Mouse (Mus musculus) layer of hippocampus, adult 18-20 months (tissue): Measurements from ENCODE around the gene Ostn. TPM values are rescaled to one million over a fixed set of nuclear protein-coding genes. Genes with fewer than 3 reads are reported as not detected.
"Not testable (repeated sequence)": the region's sequence is repeated elsewhere in the genome, so short reads cannot be mapped to it uniquely, and the experiment has no call there.

Experiments
- DNase-seq, 2 experiments: peaks; one replicate each; pipeline ENCODE4 v3.0.0; 2022; ENCODE audit warnings: low spot score in 2 of 2
- long read RNA-seq: library from polyadenylated mRNA; stranded (forward); transcript quantifications from one replicate; pipeline ENCODE4 v2.0.0, GENCODE M21; 2021
- total RNA-seq, 2 experiments: library from RNA; stranded (reverse); gene quantifications; 2 replicates each; pipeline ENCODE4 v1.2.3; 2021

Ostn gene
- total RNA-seq = not detected
- long read RNA-seq = 0 reads

DNA sequence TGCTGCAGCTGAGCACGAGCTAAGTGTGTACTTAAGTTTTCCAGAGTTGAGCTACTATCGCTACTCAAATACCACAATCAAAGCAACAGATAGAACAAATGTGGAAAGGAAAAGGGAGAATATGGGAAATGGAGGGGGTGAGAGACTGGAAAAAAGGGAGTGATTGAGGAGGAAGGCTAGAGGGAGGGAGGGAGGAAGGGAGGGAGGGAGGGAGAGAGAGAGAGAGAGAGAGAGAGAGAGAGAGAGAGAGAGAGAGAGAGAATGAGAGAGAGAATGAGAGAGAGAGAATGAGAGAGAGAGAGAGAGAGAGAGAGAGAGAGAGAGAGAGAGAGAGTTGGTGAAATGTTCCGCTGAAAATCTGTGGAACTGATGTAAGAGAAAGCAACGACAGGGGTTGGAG is at the start of gene Ostn:
Gene Ostn (plus strand): TSS at position 301 of the 400 bp plus-strand sequence.
- DNase-seq = not testable (repeated sequence)

DNA sequence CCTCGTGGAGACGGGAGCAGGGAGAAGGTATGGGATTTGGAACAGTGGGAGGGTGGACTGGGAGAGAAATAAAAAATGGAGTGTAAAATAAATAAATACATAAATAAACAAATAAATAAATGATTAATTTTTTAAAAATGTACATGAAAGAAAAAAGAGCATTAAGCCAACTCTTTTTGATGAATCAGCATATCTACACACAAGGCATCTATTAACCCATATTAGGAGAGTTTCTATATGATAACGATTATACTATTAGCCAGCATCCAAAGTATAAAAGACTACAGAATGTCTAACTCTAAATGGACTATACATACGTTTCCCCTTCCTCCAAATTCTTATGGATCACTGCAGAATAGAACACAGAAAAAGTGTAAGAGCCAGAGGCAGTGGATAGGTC is 38.5 kb upstream of the Ostn start:
- DNase-seq = no peak

DNA sequence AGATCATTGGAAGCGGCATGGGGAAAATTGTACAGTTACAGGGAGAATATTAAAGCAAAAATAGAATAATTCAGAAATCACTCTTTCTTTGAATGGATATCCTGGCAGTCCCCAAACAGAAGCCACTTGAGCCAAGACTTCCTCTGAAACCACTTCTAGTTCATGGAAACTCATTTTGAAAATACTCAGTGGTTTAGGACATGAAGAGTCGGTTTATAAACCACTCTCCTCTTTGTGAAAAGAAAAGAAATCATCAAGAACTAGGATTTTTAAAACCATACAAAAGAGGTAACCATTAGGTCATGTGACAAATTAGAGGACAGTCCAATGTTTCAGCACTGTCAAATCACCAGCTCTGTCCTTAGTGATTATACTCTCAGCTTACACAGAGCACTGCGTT is 19.9 kb upstream of the Ostn start:
- no peak for DNase-seq

DNA sequence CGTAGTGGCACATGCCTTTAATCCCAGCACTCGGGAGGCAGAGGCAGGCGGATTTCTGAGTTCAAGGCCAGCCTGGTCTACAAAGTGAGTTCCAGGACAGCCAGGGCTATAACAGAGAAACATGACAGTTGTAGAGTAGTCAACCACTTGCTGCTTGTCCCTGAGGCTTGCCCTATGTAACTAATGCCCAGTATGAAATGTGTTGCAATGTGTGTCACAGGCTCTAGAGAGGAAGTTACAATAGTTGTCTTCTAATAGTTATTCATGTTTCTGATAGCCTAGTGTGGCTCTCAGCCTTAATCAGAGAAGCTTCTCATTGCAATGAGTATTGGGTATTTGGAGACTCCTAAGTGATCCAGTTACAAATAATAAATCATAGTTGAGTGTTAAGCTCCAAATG is 10.8 kb upstream of the Ostn start:
- DNase-seq = no peak

DNA sequence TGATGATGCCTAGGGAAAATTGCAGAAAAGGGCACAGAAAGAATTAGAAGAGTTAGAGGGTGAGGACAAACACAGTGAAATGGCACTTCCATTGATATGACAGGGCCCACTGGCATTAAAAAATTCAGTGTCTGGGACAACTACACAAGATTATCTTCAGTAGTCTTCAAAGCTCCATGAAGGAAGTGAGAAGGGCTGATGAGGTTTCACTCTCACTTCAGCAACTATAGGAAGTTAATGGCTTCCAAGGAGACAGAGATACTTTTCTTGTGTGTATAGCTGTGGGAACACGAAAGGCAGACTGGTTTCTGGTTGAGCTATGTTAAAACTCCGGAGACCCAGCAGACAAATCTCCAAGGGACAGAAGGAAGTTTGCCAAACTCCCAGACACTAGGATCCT is 10.4 kb upstream of the Ostn start:
- DNase-seq = no peak

DNA sequence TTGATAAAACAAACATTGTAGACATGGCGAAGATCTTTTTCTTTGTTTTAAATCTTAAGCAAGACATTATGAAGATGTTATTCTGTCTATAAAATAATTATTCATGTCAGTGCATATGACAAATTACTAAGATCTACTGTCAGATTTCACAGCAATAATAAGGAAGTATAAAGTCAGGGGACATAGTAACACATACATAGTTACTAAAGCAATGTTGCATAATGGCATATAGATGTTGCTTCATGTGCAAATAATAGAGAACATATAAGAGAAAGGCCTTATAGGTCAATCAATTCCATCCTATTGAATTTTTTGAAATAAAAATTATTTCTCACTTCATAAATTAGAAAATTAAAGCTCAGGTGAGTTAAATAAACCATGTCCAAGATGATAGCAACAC is 11.8 kb downstream of the Ostn start:
- no peak for DNase-seq

DNA sequence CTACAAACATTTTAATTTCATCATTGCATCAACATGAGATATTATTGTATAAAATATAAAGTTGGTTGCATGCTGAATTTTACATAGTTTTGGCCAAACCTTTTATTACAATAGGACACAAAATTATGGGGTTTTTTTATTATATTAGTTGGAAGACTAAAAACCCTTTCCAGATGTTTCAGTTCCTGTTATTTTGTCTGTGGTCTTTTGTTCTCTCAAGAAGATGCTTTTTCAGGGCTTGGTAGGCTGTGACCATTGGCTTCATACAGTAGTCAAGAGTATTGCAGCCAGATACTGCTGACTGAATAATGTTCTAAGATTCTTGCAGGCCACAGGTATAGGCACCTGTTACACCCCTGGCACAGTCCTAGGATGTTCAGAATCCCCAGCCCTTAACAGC is 14.8 kb downstream of the Ostn start:
- DNase-seq = no peak

DNA sequence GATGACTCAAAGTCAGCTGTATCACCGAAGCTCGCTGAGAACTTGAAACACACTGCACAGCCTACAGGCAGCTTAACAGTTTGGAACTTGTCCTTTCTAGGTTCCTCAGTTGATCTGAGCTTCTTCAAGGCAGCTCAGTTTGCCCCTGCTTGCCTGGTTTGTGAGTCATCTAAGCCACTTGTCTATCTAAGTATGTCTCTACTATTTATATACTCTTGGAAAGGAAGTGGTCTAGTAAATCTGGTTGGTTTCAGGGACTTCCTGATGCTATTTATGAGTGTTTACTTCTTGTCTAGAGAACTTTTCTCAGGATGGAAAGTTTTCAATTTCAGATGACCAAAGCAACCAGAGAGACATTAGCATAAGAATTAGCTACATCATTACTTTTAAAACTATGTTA is 19.2 kb downstream of the Ostn start:
- no peak for DNase-seq

DNA sequence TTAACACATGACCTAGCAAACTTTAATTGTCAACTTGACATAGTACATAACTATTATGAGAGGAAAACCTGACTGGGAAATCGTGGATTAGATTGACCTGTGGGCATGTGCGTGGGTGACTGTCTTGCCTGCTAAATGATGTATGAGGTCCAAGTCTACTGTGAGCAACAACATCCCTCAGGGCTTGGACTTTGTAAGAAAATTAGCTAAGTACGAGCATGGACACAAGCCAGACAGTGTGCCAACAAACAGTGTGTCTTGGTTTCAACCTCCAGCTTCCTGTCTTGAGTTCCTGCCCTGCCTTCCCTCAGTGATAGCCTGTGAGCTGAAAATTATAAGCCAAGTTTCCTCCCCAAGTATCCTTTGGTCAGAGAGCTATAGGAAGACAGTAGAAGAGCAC is 40.2 kb downstream of the Ostn start:
- DNase-seq = no peak

DNA sequence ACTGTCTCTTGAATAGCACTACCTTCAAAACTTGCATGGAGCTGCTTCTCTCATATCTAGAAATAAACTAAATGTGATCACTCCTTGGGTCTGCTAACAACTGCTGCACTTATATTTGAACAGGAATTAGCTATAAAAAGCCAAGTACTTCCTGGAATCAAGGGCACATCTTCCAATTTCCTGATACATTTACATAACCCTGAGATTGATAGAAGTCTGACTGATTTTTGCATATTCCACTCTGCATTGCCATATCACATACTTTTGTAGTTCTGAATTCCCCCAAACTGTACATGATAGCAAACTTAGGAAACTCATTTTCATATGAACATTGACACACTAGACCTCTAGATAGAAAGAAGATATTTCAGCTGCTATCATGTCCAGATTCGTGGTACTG is 41.1 kb downstream of the Ostn start:
- DNase-seq = no peak

DNA sequence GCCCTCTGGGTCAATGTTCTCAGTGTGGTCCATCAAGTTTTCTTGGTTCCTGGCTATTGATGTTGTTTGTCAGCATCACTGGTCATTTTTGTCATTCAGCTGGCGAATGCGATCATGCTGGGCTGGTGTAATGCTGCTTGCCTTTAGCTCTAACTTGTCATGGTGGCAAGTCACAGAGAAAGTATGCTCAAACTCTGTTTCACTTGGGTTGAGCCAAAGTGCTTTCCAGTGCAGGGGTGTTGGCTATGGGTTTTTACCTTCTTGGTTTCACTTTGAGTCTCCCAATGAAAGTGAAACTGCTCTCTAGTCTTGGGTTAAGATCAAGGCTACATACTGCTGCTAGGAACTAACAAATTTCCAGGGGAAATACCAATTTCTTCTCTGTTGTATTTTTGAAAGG is 41.9 kb downstream of the Ostn start:
- no peak for DNase-seq

DNA sequence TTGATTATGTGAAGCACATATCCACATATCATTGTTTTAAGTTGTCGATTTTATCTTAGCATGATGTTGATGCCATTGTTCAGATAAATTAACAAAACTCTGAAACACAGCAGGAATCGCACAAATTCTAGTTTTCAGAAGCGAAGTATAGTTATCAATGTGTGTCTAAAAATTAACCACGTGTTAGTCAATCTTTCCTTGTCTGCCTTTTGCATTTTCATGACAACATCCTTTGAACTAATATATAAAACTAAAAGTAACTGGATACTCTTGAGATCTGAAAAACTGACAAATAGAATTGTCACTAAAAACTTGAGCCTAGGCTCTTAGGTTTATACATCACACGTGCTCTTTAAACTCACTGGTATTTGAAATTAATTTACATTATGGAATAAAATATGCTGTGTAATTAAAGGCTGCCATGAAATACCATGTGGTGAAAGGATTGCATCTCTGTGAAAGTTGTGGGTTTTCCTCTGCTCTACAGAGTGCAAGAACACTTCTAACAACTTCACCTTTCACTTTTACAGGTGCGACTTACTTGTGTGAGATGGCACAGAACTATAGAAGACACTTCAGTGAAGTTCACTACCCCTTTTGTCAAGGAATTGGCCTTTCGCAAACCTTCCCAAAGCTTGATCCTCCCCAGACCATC is 42.7 kb downstream of the Ostn start:
- no peak for DNase-seq

DNA sequence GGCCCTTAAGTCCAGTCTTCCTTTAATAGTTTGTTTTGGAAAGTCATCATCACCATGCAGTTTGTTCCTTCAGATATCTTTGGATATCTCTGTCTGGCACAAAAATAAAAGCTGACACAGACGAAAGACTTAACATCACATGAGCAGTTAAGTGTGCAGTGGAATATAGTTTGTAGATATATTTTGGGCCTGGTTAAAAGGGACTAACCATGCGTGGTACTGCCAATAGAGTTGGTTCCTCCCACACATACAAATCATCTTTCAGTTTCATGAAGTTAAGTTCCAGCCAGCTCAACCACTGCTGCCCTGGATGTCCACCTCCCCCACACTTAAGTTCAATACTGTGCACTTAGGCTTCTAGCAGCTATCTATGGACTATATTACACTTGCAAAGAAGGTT is 47.2 kb downstream of the Ostn start:
- no peak for DNase-seq

DNA sequence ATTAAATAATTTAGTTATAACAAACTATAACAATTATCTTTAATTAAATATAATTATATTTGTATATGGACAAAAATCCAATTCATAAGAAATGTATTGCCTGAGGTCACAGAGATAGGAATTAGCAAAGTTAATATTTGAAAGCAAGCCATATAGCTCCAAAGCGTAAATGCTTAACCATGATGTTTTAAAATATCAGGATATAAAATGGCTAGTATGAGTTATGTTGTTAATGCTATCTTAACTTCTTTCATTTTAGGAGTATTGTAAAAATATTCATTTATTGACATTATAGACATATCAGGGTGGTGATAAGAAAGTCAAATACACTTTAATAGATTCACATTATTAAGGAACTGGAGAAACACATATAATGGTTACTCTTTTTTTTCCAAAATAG is 52.8 kb downstream of the Ostn start:
- no peak for DNase-seq

DNA sequence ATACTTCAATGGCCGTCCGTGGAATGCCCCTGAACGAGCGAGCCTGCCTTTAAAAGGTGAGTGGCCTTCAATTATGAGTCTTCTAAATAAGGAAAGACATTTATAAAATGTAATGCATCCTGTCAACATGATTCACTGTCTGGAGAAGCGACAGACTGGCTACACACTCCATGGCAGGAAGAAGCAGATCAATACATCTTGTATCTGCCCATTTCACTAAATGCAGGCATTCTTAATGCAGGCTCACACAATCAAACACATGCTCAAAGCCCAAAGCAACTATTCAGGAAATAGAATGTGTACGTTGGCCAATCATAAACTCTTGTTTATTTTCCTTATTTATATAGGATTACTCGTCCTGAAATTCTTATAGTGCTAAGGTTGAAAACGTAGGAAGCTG is 62.9 kb downstream of the Ostn start, which contains the start of gene Uts2b:
Gene Uts2b (minus strand): TSS at position 49 of the 400 bp plus-strand sequence.
- no peak for DNase-seq

DNA sequence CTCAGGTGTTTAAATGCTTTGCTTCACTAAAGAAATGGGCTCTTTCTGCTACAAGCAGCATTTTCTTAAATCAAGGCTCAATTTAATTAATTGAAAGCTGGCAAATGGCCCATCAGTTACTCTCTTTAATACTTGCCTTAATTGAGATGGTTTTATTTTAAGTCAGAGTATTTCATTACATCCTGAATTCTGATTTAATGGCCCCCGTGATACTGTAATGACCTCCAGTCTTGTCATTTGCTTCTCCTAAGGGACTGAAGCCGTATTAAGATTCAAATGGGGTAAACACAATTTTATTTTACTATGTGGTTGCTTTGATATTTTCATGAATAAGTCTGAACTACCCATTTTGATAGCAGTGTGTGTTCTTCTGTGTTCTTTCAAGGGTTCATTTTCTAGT is 63.4 kb downstream of the Ostn start:
- no peak for DNase-seq

DNA sequence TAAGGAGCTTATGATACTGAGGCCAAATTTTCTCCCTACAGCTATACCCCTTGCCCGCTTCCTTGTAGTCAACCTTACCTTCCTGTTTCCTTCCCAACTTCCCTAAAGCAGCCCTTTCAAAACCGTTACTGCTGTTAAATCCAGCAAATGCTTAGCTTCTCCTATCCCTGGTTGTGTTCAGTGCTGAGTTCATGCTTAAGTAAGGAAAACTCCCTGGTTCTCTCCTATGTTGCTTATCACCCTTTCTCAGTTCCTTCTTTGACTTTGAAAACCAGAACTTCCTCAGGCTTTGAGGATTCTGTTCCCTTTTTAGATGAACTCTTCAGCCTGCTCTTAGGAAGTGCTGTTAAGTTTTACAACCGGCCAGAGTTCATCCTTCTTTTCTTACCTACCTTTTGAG is 66.8 kb downstream of the Ostn start:
- DNase-seq = no peak

DNA sequence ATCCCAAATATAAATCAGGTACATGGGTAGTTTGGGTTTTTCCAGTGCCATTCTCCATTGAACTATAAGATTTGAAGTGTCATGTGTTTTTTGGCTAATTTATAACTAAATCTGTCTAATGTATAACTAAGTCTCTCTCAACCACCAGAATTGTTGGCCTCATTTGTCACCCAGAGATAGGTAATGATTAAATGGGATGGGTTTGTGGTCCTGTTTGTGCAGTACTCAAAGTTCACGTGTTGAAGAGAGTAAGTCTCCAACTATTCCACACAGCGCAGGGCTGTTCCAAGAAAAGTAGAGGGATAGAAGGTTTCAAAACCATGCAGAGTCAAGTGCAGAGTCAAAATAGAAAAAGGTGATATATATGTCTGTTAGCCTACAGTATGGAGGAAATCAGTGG is 68.0 kb downstream of the Ostn start:
- no peak for DNase-seq

DNA sequence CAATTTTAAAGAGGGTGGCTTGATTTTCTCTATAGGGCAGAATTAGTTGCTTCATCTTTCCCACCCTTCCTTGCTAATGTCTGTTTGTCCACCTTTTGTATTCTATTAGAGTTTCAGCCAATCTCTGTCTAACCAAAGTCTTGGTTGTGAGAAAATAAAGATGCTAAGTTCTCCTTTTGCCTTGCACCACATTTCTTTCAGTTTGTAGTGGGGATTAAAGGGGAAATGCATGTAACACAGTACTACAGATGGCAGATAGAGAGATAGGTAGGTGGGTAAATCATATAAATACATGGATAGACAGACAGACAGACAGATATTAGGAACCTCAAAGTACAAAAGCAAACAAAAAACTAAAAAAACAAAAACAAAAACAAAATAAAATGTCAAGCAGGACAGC is 69.3 kb downstream of the Ostn start:
- DNase-seq = no peak

DNA sequence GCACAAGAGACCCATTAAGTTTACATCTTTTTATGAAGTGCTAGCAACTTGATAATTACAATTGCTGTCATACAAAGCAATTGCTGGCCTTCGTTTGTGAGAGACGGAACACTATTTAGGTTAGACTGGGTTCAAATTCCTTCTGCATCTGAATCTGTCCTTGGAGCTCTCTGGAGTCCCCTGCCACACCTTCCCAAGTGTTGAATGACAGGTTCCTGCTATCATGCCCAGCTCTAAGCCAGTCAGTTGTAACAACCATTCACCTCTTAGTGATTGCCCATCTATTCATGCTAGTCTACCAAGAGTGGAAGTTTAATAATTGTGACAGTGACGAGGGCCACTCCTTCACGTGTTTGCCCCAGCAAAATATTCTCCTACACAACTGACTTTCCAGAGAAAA is 74.9 kb downstream of the Ostn start:
- DNase-seq = no peak

DNA sequence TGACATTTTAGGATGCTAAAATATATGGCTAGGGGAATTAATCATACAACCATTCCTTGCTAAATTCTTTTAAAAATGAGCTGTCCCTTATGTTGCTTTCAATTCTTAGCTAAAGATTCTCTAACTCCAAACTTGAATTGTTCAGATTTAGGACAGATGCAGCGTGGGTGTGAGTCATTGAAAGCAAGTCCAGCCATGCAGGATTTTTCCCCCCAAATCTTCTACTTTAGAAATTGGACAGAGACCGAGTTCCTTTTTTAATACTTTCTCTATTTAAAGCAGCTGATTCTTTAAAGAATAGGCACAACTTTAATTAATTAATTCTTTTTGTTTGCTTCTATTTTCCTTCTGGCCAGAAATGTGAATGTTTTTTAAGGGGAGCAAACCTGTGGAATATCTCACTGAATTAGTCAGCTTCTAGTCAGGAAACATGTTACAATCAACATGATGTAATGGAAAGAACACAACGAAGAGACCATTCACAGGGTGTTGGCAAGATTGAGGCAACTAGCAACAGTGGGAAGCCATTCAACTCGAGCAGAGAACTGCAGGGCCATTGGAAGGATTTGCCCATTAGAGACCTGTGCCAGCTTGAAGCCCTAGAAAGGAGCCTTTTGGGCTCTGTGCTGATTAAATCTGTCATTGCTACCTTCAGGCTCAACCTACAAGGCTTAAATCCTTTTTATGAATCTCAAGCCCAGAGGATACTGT is 77.8 kb downstream of the Ostn start:
- peak in 1 of 2 experiments; percentile 69 for DNase-seq

DNA sequence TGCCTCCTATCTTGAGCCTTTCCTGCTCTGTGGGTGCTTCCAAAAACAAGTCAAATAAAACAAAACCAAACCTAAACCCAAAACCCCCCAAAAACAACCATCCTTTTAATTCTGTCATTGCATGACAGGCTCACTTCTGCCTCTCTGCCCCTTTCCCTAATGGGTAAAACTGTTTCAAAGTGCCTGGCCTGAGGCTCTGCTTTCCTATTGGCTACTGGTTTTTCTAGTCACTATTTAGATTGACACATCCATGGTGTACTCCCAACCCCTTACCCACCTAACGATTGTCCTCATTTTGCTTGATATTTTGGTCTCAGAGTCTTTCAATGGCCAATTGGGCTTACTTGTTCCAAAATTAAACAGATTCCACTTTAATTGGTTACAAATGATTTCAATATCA is 78.4 kb downstream of the Ostn start:
- no peak for DNase-seq

DNA sequence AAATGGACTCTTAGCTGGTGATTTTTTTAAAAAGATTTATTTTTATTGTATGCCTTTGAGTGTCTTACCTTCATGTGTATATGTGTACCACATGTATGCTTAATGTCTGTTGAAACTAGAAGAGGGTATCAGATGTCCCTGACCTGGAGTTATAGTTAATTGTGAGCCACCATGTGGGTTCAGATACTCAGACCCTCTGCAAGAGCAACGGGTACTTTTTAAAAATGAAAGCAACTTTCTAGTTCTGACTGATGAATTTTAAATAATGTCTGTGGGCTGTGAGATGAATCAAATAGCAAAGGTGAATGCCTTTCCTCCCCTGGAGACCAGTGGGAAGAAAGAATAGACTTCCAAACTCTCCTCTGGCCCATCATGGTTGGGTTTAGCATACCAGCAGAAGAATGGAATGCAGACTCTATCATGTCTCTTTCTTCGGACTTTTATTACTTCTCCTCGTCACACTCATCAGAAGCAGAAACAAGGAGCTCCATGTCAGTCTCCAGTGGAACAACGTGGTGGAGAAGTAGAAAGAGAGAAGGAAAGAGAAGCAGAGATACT is 79.6 kb downstream of the Ostn start:
- DNase-seq = no peak
